Mouse (Mus musculus) kidney, adult 18-20 months (tissue): ENCODE measurements around the gene Ugt1a2.
A peak's percentile ranks its signal among the peaks of the same experiment; 100 is the strongest.
"Not testable (repeated sequence)": the region's sequence is repeated elsewhere in the genome, so short reads cannot be mapped to it uniquely, and the experiment has no call there.

Experiments used
- DNase-seq: peaks from one replicate; pipeline ENCODE4 v3.0.0; 2021

The Ugt1a2 gene

GRCm38 (mm10) chr1:88200456-88200855, at the start of gene Ugt1a2:
Ugt1a2 (plus strand) TSS chr1:88200601.
- DNase-seq: peak; percentile 66

- DNase-seq: no peak
Observed at GRCm38 (mm10) chr1:88158430-88158829, 42.0 kb upstream of the Ugt1a2 start.

DNA sequence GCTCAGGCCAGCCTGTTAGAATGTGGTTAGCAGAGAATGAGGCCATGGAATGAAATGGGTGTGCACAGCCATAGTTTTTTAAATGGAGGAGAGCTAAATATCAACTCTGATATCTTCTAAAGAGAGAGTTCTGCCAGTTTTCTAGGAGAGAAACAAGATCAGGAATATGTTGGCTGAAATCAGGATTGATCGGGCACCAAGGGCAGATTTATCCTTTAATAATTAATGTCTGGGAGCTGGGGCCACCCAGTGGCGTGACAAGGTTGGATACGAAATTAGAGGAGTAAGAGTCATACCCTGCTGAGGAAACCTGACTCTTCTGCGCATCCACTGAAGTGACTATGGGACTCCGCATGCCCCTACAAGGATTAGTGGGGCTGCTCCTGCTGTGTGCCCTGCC, 34.7 kb upstream of the Ugt1a2 start, which contains the start of gene Ugt1a5:
Ugt1a5 (plus strand) TSS at position 302 of the 400 bp plus-strand sequence.
- no peak for DNase-seq

GRCm38 (mm10) chr1:88172190-88172589, 28.2 kb upstream of the Ugt1a2 start:
- not testable (repeated sequence) for DNase-seq

GRCm38 (mm10) chr1:88179657-88180056, 20.7 kb upstream of the Ugt1a2 start:
- no peak for DNase-seq

- DNase-seq: no peak
Observed at GRCm38 (mm10) chr1:88186325-88186935, 14.0 kb upstream of the Ugt1a2 start.

- no peak for DNase-seq
Observed at GRCm38 (mm10) chr1:88192136-88192535, 8.3 kb upstream of the Ugt1a2 start.

- peak; percentile 69 for DNase-seq
Observed at GRCm38 (mm10) chr1:88195687-88196086, 4.7 kb upstream of the Ugt1a2 start.

DNA sequence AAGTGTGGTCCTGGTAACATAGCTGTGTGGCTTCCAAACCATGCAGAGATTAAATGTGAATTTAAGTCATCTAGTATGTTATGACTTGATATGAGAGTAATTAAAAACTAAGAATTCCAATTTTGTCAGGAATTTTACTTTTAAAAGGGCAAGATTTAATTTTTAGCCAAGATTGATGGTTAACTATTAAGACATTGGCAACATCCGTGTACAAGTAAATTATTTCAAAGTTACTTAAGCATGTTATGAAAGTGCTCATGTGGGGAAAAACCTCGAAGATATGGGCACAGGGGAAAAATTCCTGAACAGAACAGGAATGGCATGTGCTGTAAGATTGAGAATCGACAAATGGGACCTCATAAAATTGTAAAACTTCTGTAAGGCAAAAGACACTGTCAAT, 3.0 kb upstream of the Ugt1a2 start:
- DNase-seq: no peak

DNA sequence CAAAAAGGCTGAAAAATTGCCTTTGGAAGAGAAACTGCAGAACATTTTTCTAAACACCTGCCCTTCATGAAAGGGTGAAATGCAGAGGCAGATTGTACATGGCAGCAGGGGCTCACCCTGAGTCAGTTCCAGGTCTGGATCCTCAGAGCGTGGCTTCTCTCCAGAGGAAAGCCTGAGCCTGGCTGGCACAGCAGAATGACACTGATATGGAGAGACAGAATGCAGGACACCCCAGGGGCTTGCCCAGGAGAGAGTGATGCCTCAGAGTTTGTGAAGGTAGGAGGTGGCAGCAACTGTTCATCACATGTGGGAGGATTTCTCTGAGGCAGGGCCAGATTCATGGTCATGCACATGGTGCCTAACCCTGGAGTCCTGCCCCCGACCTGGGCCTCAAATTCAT, 405 bp upstream of the Ugt1a2 start:
- DNase-seq: peak; percentile 39

DNA sequence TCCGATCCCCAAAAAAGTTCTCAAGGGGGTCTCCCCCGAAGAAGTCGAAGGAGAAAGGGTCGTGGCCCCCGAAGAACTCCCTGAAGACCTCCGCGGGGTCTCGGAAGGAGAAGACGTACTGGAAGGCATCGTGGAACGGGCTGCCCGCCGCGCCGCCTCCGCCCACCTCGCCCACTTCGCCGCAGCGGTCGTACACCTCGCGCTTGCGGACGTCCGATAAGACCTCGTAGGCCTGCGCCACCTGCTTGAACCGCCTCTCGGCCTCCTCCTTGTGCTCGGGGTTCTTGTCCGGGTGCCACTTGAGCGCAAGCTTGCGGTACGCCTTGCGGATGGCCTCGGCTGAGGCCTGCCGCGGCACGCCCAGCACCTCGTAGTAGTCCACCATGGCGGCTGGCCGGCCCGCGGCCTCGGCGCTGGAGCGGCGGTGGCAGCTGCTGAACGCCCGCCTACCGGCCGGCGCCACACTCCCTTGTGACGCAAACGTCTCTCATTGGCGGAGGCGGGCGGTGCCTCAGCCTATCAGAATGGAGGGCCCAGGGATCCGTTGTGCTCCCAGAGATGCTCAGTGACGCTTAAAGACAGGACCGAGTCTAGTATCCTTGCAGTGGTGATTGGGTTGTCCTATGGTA, 5.0 kb downstream of the Ugt1a2 start, which contains the start of gene Dnajb3:
Dnajb3 (minus strand) TSS at position 489 of the 629 bp plus-strand sequence.
- peak; percentile 75 for DNase-seq

DNA sequence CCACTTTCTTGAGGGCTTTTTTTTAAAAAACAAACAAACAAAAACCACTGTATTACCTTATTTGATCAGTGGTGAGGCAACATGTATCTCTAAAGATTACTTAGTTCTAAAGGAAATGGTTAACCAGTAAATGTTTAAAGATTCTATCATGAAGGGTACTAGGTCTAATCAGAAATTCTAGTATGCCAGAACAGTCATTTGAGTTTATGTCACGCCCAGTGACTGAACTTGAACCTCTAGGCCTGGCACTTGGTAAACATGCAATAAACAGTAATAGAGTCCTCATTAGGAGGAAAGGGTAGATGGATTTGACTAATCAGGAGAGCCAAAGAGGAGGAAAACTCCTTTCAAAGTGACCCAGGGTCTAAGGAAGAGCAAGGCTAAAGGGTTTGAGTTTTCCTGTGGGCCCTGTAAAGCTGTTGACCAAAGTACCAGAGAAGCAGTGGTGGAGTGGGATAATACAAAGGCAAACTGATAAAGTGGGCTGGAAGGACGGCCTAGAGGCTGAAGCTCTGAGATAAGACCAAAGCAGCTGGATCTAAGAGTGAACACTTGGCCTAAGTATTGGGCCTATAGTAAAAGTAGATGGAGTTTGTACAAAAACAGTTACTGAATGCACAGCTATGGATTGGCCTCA, 6.6 kb downstream of the Ugt1a2 start:
- DNase-seq: no peak

- DNase-seq: peak; percentile 45
Observed at GRCm38 (mm10) chr1:88211812-88212211, 11.4 kb downstream of the Ugt1a2 start, which contains the start of gene Ugt1a1. Ugt1a1 (plus strand) TSS chr1:88211959.

DNA sequence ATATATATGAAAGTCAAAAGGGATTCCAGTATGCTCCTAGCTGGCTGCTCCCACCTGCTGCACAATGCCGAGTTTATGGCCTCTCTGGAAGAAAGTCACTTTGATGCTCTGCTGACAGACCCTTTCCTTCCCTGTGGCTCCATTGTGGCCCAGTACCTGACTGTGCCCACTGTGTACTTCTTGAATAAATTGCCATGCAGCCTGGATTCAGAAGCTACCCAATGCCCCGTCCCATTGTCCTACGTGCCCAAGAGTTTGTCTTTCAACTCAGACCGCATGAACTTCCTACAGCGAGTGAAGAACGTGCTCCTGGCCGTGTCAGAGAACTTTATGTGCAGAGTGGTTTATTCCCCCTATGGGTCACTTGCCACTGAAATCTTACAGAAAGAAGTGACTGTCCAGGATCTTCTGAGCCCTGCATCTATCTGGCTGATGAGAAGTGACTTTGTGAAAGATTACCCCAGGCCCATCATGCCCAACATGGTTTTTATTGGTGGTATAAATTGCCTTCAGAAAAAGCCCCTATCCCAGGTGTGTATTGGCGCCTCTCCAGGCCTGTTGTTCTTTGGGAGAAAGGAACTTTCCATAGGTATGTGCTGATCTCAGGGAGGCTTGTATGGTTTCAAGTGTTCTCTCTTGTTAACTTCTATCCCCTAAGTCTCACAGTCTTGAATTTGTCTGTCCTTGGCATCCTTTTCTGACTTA, 12.1 kb downstream of the Ugt1a2 start:
- DNase-seq: no peak

GRCm38 (mm10) chr1:88213061-88213460, 12.7 kb downstream of the Ugt1a2 start:
- no peak for DNase-seq

DNA sequence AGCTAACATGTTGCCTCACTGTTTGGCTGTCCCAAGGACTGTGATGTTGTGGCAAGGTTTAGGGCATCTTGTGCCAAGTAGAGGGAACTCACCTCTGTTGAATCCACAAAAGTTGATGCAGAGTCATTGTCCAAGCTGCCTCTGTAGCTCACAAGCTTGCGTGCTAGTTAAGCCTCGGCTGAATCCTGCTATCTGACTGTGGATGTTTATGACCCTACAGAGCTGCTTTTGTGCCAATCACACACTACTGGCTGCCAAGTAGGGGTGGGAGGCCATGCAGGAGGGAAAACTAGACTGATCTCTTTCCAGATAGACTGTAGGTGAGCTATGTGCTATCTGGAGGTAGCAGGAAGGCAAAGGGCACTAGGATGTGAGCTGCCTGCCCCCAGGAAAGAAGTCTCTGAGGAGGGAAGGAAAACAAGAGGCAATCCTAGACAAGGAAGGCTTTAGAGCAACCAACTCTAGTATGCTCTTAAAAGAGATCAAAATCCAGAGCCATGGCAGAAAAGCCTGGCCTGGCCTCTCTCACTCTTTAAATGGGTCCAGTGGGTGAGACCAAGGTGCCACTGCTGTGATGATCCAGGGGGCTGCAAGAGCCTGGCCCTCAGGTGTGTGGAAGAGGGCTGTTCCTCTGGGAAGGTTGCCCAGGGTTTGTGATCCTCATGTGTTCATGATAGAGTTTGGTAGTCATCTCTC, 13.5 kb downstream of the Ugt1a2 start:
- DNase-seq: no peak

GRCm38 (mm10) chr1:88214462-88214952, 14.1 kb downstream of the Ugt1a2 start:
- no peak for DNase-seq

GRCm38 (mm10) chr1:88215466-88216380, 15.3 kb downstream of the Ugt1a2 start:
- DNase-seq: no peak

DNA sequence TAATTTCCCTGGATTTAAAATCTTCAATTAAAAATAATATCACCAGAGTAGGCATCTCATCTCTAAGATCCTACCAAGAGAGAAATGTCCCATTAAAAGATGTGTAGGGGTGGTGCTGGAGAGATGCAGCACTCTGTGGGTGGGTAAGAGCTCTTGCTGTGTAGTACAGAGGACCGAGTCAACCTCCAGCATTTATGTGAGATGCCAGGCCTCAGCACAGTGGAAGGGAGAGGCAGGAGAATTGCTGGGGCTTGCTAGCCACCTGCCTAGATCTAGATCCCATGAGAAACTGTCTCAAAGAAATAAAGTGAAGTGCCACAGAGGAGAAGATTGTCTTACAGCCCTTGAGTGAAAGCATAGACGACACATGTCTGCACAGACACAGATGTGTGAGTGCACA, 16.1 kb downstream of the Ugt1a2 start:
- DNase-seq: no peak

- DNase-seq: no peak
Observed at GRCm38 (mm10) chr1:88217144-88217543, 16.7 kb downstream of the Ugt1a2 start.

DNA sequence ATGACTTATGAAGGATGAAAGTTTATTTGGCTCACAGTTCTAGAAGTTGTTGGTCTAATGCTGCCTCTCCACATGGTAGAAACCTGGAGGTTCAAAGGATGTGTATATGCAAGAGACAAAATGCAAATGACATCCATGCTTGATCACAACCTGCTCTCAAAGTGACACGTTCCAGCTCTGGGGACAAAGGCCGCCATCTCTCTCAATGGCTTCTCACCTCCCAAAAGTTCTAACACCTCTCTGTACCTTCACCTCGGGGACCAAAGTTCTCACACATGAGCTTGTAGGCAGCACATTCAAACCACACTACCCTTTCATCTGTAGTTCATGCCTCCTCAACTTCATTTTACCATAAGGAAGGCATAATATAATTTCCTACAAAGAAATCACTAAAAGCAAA, 17.2 kb downstream of the Ugt1a2 start:
- no peak for DNase-seq
